Comparison of ENCODE assay signal across 12 mouse cellular contexts in the genomic region with DNA sequence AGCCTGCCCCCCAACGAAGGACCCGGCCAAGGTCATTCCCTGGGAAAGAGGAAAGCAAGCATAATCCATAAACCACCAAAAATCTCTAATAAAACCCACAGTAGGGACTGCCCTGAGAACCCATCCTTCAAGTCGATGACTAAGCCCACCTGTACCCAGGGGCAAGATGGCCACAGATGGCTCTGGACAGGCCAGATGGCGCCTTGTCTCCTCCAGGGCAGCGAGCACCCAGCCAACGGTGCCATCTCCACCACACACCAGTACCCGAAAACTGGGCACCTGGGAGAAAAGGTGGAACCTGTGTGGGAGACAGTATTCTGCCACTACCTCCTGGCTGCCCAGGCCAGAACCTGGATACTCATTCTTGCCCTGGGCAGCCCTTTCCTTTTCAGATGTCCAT. TPM values are rescaled to one million over a fixed set of nuclear protein-coding genes. Genes with fewer than 3 reads are reported as not detected.
"Had no signal": no experiment of that assay in that cellular context is flagged by ENCODE, and none has a peak within 500 bp of the region (broad histone marks: within the 10 kb centered on the region; RNA-seq: fewer than 3 reads in every experiment).

No protein-coding gene starts in this region.

- H3K9ac ChIP-seq: liver, embryonic 13.5 days; liver, postnatal 0 days; lung, embryonic 15.5 days; neural tube, embryonic 12.5 days had no signal

- H3K4me2 ChIP-seq: liver, embryonic 13.5 days; lung, embryonic 15.5 days; neural tube, embryonic 12.5 days had no signal

- H3K27me3 ChIP-seq: liver, embryonic 13.5 days; lung, embryonic 15.5 days; neural tube, embryonic 12.5 days had no signal

- H3K27ac ChIP-seq: left cerebral cortex, adult 2 months; liver, embryonic 13.5 days; lung, embryonic 15.5 days; midbrain, embryonic 10.5 days; neural tube, embryonic 12.5 days; stomach, postnatal 0 days had no signal

- H3K4me3 ChIP-seq: left cerebral cortex, adult 2 months; liver, embryonic 13.5 days; lung, embryonic 15.5 days; midbrain, embryonic 10.5 days; neural tube, embryonic 12.5 days had no signal

- H3K4me1 ChIP-seq: lung, embryonic 15.5 days; midbrain, embryonic 10.5 days; neural tube, embryonic 12.5 days had no signal

- ATAC-seq: liver, postnatal 0 days had no signal

- DNase-seq: kidney, postnatal 25 days; liver; liver, embryonic 13.5 days; liver, postnatal 0 days; midbrain, embryonic 14.5 days; thymus, postnatal 4 days had no signal

- H3K9me3 ChIP-seq: liver, embryonic 13.5 days; lung, embryonic 15.5 days; midbrain, embryonic 10.5 days; neural tube, embryonic 12.5 days had no signal

RNA-seq across cellular contexts. Expression of a gene that starts 25.0 kb away (rescaled TPM):
- total RNA-seq: neutrophil, adult 5-6 weeks had no signal
